Mouse (Mus musculus) CD8-positive naive resting alpha-beta T cell, adult 57 days (primary cell): Measurements from ENCODE around the gene Fastkd1. TPM values are rescaled to one million over a fixed set of nuclear protein-coding genes. Genes with fewer than 3 reads are reported as not detected.

Experiments used
- total RNA-seq: library from RNA; stranded (reverse); gene quantifications from one replicate; pipeline ENCODE4 v1.2.4, GENCODE M21; 2023

Fastkd1 gene
- total RNA-seq = 18.5 TPM

GRCm38 (mm10) chr2:69712981-69713625 is at the start of gene Fastkd1:
Fastkd1 (minus strand) TSS chr2:69713516.

GRCm38 (mm10) chr2:69722273-69722649 is 8.9 kb upstream of the Fastkd1 start, which contains the start of gene Ppig:
Ppig (plus strand) TSS chr2:69722545.

GRCm38 (mm10) chr2:69669853-69670252 is 43.5 kb downstream of the Fastkd1 start, which contains the start of gene Klhl41:
Klhl41 (plus strand) TSS chr2:69670120.

GRCm38 (mm10) chr2:69646726-69647490 is 66.4 kb downstream of the Fastkd1 start, which contains the start of gene Bbs5:
Bbs5 (plus strand) TSS chr2:69647171.

Other genes starting within 250 kb of the Fastkd1 start
- not detected for gene Lrp2, start 127.5 kb downstream of the Fastkd1 start, total RNA-seq
- gene Bbs5, start 66.3 kb downstream of the Fastkd1 start, total RNA-seq = 1.2 TPM
- 0.64 TPM for gene Klhl41, start 43.4 kb downstream of the Fastkd1 start, total RNA-seq
- 88.9 TPM for gene Ppig, start 9.0 kb upstream of the Fastkd1 start, total RNA-seq
- gene Ccdc173, start 76.1 kb upstream of the Fastkd1 start, total RNA-seq = 4.1 TPM
- gene Phospho2, start 76.1 kb upstream of the Fastkd1 start, total RNA-seq = 22.1 TPM
- not detected for gene Klhl23, start 108.4 kb upstream of the Fastkd1 start, total RNA-seq
- 190 TPM for gene Ssb, start 148.0 kb upstream of the Fastkd1 start, total RNA-seq
- 17.8 TPM for gene Mettl5, start 172.1 kb upstream of the Fastkd1 start, total RNA-seq
- gene Ubr3, start 183.7 kb upstream of the Fastkd1 start, total RNA-seq = 58.9 TPM